Mouse (Mus musculus): ENCODE data around the gene Rmi1. TPM values are rescaled to one million over a fixed set of nuclear protein-coding genes. Genes with fewer than 3 reads are reported as not detected.
A peak's percentile ranks its signal among the peaks of the same experiment; 100 is the strongest.
"Not testable (repeated sequence)": the region's sequence is repeated elsewhere in the genome, so short reads cannot be mapped to it uniquely, and the experiment has no call there.

The Rmi1 gene
- total RNA-seq (2021) = 10 to 100 TPM; 16.3 to 16.6 TPM
- long read RNA-seq, experiment 1, transcript Rmi1-201 (3 exons, 3,855 nt) = major isoform, 6 of 12 reads
- long read RNA-seq, experiment 1, partial matches to known transcripts = 0 of 12 reads
- long read RNA-seq, experiment 1, other reads (novel, unspliced or antisense) = 2 of 12 reads
- long read RNA-seq, experiment 2, transcript Rmi1-205 (3 exons, 3,594 nt) = minor isoform, 7 of 22 reads
- long read RNA-seq, experiment 2, transcript Rmi1-201 (3 exons, 3,855 nt) = major isoform, 10 of 22 reads
- long read RNA-seq, experiment 2, partial matches to known transcripts = 0 of 22 reads
- long read RNA-seq, experiment 2, other reads (novel, unspliced or antisense) = 5 of 22 reads

DNA sequence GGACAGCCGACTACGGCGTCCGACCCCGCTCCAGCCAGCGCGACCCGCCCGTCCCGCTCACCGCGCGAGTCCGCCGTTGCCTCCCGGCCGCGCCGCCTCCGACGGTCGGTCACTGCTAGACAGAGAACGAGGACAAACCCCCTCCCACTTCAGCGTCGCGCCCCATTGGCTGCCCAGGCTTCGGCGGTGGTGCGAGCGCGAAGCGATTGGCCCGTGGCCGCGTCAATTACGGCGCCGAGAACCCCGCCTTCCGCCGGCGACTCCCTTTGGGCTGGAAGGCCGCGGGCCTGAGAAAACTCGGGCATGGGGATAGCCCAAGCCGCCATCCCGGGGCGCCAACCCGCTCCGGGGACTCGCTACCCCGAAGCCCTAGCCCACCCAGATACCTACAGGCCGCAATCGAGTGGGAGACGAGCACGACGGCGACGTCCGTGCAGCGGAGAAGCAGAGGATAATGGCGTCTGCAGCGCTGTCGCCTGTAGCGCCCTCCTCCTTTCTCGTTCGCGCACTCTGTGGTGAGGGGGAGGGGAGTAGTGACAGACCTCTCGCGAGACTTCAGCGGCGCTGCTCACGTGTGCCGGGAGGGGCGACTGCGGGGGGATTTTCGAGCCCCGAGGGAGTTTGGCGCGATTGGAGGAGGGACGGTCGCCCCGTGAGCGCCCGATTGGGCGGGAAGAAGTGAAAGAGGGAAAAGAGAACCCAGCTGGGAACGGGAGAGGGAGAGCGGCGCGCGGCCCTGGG lies at the start of gene Rmi1:
TSS of gene Rmi1 (plus strand) at position 246 of the 741 bp plus-strand sequence.
- DNase-seq (ENCODE audit: low spot score in 2 of 2) = peak; percentile 98 to 100

DNA sequence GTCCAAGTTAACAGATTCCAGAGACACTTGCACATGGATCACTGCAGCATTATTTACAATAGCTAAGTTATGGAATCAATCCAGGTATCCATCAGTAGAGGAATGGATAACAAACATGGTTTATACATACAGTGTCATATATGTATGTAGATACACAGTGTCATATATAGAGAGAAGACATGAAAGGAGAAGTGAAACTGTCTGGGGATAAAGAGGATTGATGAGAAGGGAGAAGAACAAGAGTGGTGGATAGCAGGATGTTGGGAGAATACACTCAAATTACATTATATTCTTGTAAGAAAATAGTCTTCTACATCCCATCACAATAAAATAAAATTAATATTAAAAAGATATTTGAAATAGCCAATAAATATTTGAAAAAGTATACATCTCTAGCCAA lies 49.1 kb upstream of the Rmi1 start:
- no peak for DNase-seq (ENCODE audit: low spot score in 2 of 2)

DNA sequence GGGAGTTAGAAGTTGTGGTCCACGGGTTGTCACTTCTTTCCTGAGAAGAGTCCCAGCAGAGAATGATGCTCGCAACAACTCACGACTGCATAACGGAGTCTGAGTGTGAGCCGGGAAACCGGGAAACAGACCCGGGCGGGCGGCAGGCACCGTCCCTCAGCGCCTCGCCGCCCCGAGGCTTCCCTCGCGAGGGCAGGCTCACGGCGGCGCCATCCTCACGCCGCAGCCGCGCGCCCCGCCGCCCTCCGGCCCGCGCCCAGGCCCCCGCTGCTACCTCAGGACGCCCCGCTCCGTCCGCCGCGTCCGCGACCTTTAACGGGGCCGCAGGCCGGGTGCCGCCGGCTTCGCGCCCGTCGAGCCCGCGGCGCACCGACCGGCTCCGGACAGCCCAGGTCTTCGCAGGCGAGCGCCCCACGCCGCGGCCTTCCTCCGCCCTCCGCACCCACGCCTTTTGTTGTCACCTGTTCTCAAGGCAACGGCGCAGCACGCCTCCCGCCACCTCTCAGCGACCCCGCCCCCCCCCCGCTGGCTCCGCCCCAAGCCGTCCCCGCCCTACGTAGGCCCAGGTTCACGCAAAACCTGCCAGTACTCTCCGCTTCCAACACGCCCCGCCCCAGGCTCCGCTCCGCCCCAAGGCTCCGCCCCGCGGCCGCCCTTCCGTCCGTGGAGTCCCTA lies 43.3 kb upstream of the Rmi1 start, which contains the start of gene Kif27:
TSS of gene Kif27 (minus strand) at position 494 of the 675 bp plus-strand sequence.
- peak; percentile 13 to 20 for DNase-seq (ENCODE audit: low spot score in 2 of 2)

DNA sequence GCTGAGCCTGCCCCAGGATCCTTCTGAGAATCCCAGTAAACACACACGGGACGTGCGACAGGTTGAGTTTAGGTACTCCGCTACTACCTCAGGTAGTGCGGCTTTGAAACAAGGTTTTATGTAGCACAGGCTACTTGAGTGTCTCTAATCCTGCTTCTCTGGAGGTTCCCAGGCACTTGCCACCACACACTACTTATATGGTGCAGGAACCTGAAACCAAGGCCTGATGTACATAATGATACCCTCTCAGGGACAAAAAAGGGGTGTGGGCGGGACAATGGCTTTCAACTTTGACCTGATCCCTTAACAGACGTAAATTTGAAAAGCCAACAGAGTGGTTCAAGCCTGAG lies 42.8 kb upstream of the Rmi1 start:
- DNase-seq (ENCODE audit: low spot score in 2 of 2) = no peak

DNA sequence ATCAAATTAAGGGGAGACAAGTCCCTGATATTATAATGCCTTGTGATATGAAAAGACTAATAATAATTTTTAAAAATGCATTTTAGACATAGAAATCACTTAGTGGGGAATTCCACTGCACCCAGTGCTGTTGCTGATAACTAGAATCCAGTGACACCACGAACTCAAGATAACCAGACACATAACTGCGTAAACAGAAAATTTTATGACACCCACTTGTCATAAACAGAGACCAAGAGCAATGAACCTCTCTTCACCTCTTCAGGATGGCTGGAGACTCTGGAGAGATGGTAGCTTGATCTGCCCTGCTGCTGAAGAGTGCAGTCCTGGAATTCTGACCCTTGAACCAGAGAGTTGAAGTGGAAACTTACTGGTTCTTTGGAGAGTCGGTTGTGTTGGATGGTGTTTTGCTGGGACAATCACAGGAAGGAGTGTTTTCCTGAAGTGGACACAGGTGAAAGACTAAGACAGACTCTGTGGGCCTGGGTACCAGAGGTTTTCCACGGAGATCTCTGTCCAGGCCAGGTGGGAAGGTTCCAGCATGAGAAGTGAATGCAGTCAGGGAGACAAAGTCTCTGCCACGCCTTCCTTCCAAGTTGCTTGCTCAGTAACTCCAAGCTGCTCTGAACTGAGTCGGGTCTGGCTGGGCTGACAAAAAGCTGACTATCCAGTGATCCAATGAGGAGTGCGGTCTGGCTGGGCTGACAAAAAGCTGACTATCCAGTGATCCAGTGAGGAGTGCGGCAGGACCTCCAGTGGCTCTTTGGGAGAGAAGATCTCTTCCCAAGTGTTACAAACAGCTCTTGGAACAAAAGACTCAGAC lies 37.5 kb upstream of the Rmi1 start:
- no peak for DNase-seq (ENCODE audit: low spot score in 2 of 2)

DNA sequence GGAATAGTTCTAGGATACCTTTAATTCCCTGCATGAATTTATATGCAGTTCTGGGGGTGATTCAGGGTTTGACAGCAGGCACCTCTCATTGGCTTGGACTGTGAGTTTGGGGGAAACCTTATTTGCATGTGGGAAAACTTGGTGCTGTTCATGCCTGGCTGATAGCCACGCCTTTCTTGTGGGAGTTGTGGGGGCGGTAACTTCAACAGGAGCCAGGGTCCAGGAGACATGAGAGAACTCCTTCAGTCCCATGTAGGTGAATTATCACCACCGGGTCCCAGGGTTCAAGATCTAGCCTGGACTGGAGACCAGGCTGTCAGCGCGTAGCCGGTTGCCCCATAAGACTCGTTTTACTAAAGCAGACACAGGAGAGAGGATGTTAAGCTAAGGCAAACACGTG lies 36.9 kb upstream of the Rmi1 start:
- not testable (repeated sequence) for DNase-seq (ENCODE audit: low spot score in 2 of 2)

DNA sequence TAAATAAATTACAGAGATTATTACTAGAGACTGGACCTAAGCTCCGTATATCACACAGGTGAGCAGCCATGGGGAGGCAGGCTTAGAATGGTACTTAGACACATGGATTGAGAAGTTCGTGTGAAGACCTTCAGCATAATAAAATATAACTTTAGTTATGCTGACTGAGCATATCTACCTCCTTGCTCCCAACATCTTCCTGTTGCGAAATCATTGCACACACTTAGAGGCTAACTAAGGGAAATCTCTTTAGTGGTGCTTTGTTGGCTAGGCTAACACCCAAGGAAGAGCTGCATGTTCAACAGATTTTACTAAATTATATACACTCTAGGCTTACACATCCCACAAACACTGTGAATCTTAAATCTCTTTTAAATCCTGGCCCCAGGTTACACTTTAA lies 35.7 kb upstream of the Rmi1 start:
- no peak for DNase-seq (ENCODE audit: low spot score in 2 of 2)

DNA sequence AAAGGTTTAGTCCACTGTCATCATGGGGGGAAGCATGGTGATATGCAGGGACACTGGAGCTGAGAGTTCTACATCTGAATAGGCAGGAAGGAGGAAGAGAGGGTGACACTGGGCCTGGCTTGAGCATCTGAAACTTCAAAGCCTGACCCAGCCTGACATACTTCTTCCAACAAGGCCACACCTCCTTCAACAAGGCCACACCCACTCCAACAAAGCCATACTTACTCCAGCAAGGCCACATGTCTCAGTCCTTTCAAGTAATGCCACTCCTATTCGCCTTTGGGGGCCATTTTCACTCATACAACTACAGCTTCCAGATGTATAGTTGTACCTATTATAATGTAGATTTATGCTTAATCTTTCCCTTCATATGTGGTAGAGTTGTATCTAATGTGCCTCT lies 34.4 kb upstream of the Rmi1 start:
- no peak for DNase-seq (ENCODE audit: low spot score in 2 of 2)

DNA sequence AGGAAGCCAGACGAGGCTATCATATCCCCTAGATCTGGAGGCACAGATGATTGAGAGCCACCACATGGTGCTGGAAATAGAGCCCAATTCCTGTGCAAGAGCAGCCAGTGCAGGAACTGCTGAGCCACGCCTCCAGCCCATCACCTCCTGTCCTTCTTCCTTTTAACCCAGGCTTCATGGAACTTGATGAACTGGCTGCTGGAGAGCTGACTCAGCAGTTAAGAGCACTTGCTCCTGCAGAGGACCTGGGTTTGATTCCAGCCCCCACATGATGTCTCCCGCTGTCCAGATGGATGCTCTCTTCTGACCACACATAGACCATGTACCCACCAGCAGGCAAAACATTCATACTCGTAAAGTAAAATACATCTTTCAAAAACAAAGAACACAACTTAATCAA lies 33.2 kb upstream of the Rmi1 start:
- DNase-seq (ENCODE audit: low spot score in 2 of 2) = no peak

DNA sequence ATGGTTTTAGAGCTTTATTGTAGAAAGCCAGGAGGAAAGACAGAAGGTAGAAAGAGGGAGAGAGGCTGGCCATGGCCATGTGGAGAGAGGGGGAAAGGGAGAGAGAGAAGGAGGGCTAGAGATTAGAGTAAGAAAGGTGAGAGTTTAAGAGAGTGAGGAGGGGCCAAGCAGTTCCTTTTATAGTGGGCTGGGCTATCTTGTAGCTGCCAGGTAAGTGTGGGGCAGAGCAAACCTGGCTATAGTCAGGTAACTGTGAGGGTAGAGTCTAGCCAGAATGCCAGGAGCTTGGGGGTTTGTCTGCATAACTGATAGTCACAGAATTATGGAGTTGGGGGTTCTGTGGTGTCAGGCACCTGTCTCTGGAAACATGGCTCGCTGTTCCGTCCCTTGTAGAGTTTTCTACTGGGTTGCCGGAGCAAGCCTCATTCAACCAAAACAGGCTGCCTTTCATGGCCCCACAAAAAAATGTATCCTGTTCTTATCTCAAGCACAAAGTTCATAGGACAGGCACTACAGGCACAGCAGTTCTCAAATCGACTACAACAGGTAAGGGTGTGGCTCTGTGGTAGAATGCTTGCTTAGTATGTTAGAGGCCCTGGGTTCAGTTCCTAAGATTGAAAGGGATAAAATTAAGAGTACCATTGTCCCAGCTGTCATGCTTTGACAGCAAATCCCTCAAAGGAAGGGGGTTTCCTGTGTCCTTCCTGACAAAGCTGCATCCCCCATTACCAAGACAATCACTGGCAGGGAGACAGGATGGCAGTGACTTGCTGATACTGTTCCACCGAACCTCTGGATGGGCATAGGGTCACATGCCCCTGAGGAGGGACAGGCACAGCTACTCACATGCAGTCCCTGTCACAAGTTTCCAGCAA lies 29.5 kb upstream of the Rmi1 start:
- no peak for DNase-seq (ENCODE audit: low spot score in 2 of 2)

DNA sequence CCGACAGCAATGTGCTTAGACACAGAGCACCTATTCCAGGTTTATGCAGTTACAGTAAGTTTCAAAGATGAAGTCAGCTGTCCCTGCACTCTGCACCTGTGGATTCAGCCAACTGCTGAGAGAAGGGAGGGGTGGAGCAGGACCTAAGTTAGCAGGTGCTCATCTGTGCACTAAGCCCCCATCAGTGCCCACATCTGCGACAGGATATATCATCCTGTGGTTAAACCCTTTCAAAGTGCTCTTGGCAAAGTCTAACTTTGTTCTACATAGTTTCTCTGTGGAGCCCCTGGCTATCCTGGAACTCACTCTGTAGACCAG lies 28.9 kb upstream of the Rmi1 start:
- no peak for DNase-seq (ENCODE audit: low spot score in 2 of 2)

DNA sequence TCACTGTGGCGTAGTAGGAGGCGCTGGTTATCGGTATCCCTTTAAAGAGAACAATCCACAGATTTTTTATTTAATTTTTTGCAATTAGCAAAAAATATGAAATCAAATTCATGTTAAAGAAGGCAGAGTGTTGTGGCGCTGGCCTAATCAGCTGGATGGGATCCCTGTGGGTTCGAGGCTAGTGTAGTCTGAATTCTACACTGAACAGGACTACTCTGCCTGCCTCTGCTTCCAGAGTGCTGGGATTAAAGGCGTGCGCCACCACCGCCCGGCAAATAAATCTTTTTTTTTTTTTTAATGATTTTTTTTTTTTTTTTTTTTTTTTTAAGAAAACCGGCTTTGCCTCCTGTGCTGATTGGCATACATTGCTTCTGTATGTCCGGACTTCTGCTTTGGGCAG lies 17.7 kb upstream of the Rmi1 start:
- DNase-seq (ENCODE audit: low spot score in 2 of 2) = no peak

DNA sequence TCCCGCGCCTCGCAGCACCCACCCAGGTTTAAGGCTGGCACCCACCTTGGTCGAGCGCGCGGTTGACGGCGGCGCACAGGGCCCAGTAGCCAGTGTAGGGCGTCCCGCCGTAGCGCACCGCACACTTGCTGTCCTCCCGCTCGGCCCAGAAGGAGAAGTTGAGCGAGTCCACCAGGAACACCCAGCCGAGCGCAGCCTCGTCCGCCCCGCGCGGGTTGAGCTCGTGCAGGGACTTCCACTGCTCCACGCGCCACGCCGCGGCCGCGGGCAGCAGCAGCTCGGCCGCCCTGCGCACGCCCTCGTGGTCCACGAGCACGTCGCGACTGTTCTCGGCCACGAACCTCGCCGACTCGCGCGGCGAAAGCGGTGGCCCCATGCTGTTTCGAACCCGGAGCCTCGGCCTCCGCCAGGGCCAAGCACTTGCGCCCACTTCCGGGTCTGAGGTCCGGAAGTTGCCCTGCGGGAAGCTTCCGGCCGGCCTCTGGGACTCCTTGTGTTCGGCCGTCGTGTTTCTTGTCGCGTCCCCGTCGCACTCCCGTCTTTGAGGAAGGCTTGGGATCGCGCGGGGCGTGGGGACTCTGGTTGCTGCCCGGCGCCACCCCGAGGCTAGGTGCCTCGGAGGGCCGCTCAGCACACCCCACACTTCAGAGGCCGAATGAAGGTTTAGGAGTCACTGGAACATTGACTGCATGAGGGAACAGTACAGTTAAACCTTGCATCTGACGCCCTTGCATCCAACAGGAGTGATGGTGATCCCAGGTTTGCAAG lies 17.1 kb upstream of the Rmi1 start, which contains the start of gene 2210016F16Rik:
TSS of gene 2210016F16Rik (minus strand) at position 447 of the 768 bp plus-strand sequence.
- DNase-seq (ENCODE audit: low spot score in 2 of 2) = peak; percentile 38 to 57

DNA sequence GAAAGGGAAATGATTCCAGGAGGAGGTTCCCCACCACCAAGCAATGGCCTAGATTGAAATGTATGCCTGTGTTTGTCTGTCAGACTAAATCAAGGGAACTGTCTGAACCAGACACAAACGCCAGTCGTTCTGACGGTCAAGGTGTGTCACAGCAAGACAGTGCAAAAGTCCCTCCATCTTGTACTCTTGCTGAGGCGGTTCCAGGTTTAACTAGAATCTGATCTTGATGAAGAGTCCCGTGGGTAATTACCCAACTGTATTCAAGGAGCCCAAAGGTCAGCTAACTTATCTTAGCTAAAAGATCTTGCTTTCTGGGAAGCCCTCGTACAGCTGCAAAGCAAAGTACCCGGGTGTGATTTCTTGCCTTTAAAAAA lies 16.5 kb upstream of the Rmi1 start:
- DNase-seq (ENCODE audit: low spot score in 2 of 2) = no peak

DNA sequence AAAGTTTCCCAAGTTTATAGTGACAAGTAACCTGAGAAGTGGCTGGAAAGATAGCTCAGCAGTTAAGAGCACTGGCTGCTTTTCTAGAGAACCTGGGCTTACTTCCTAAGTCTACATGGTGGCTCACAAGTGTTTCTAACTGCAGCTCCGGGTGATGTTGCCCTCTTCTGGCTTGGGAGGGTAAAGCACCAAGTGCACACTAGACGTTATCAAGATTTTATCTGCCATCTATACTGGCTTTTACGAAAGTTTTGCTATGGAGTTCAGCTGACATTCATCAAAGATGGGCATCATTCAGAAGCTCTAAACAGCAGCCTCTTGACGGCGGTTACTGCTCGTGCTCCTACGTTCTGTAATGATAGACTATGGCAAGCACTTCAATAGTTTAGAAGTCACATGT lies 14.1 kb upstream of the Rmi1 start:
- DNase-seq (ENCODE audit: low spot score in 2 of 2) = peak; percentile 63 to 69

DNA sequence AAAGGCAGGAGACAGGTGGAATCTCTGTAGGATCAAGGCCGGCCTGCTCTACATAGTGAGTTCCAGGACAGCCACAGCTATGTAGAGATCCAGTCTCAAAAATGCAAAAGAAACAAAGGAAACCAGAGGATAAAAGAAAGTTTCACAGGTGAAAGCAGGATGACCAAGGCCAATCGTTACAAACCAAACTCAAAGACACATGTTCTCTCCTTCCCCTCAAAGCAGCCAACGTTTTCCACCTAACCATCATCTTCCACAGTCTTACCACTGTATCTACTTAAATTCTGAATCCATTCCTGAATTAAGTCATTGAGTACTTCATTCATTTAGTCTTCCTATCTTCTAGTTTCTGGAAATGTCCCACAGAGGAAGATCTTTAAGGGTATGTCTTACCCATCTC lies 13.7 kb upstream of the Rmi1 start:
- no peak for DNase-seq (ENCODE audit: low spot score in 2 of 2)

DNA sequence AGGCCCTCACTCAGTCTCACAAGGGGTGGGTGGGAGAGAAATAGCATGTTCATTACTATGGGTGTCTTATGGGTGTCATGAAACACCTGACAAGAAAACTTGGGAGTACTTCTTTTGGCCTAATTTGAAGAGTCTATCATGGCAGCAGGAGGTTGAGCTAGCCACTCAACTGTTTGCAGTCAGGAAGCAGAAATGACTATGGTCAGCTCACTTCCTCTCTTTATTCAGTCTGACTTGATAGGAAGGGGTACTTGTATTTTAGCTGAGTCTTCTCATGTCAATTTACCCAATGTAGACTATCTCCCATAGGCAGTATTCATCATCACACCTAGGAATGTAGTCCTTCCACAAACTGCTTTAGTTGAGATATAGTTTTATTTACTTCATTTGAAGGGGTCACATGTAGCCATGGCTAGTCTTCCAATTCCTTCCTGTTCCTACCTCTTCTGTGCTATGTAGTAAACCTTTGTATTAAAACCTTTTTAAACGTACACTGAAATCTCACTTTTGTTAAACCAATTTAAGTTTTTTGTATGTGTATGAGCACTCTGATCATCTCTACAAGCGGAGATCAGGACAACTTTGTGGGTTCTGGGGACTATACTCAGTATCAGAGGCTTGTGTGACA lies 12.6 kb upstream of the Rmi1 start:
- DNase-seq (ENCODE audit: low spot score in 2 of 2) = no peak

DNA sequence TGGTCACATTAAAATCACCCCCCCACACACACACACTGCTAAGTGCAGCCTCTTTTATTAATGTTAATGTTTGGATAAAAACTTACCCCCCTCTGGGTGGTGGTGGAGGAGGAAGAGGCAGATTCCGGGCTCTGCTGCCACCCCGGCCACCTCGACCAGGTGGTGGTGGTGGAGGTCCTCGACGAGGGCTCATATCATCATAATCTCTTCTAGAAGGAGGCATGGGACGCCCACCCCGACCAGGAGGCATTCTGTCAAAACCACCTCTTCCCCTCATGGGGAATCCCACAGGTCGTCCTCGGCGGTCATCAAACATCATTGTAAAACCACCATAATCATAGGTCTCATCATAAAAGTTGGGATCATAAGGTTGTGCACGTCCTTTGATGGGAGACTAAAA lies 7.7 kb upstream of the Rmi1 start:
- DNase-seq (ENCODE audit: low spot score in 2 of 2) = not testable (repeated sequence)

DNA sequence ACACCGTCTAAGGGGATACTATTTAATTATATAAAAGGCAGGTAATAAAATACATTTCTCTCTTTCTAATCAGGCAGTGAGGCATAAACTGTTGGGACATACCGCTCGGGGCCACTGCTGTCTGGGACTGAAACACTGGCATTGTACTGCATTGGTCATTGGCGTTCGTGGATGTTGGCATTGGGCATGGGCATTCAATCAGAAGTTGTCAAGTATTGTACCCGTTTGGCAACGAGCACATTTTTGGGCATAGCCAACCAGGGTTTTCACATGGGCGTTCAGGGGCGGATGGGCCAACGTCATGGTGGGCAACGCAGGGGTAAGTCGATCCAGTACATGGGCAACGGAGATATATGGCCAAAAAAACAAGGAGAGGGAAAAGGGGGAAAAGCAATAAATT lies 4.4 kb upstream of the Rmi1 start:
- DNase-seq (ENCODE audit: low spot score in 2 of 2) = no peak
